Mouse (Mus musculus) common myeloid progenitor, adult 5-6 weeks (primary cell): ENCODE data around the gene Abhd17a. TPM values are rescaled to one million over a fixed set of nuclear protein-coding genes. Genes with fewer than 3 reads are reported as not detected.
A peak's percentile ranks its signal among the peaks of the same experiment; 100 is the strongest.

Experiments
- ATAC-seq: replicated peaks from 2 replicates; pipeline ENCODE4 v1.8.0; 2016; ENCODE audit warnings: low read depth, mild to moderate bottlenecking, moderate TSS enrichment, inconsistent platforms; ENCODE audit not compliant: poor library complexity, severe bottlenecking
- total RNA-seq: library from RNA; stranded (forward); fragments of 200-1000, 187-1606 nt; gene quantifications from 2 replicates; pipeline ENCODE4 v1.2.3, GENCODE M21; 2017

Abhd17a gene
- total RNA-seq, 1 experiment from 2014 or later = 15.3 TPM

DNA sequence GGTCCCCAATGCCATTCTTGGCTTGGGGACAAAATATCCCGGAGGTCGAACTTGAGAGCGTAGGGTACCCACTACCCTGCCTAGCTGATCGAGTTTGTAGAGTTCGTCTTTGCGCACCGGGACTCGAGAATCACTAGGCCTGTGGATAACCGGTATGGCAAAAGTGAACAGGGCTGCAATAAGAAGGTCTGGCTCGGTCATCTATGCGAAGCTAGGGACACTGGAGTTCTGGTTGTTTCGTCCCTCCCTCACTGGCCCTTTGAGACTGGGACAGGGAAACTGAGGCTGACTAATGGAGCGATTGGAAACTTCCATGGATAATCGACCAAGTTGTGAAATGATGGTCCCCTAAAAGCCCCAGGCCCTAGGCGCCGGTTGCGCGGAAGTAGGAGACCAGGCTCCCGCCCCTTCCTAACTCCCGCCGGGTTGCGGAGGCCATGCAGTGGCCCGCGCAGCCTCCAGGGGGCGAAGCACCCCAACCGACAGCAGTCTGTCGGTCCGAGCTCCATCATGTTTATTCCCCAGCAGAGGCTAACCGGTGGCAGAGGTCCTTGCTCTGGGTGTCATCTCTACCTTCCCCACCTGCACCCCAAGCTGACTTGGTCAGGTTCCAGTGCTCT is 11.9 kb downstream of the Abhd17a start:
- ATAC-seq = peak; percentile 61

DNA sequence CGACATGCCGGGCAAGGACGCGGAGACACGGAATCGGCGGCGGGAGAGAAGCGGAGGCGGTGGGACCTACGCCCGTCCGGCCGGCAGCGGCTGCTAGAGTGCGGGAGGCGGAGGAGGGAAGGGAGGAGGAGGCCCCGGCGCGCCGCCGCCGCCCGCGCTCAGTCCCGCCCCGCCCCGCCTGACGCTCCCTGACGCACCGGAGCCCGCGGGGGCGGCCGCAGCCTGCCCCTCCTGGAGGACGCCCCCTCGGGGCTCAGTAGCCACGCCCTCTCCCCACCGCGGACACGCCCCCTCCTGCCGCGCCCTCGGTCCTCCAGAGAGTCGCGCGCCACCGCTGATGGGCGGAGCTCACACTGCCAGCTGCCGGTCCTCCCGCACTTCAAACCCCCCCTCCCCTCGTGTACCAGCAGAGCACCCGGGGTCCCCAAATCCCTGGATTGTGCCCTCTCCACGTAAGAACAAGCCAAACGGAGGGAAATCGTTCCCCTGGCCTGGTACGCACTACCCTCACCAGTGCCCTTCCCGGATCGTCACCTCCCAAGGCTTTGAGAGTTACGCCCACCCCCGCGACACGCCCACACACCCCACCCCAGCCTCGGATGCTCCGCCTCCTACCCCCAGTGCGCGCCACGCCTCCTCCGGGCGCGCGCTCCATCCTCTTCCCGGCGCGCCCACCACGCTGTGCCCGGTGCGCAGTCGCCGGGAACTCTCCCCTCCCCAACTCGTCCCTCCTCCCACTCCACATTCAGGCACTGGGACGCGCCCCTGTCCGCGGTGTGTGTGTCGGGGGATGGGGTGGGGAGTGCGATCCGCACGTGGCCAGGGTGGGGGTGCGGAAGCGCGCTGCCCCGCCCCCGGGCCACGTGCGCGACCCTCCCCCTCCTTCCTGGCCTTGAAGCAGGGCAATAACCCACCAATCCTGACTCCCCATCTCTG is 12.7 kb downstream of the Abhd17a start, which contains the start of gene Klf16:
Gene Klf16, minus strand, starts transcription at position 127 of the 936 bp plus-strand sequence.
- peak; percentile 60 for ATAC-seq

DNA sequence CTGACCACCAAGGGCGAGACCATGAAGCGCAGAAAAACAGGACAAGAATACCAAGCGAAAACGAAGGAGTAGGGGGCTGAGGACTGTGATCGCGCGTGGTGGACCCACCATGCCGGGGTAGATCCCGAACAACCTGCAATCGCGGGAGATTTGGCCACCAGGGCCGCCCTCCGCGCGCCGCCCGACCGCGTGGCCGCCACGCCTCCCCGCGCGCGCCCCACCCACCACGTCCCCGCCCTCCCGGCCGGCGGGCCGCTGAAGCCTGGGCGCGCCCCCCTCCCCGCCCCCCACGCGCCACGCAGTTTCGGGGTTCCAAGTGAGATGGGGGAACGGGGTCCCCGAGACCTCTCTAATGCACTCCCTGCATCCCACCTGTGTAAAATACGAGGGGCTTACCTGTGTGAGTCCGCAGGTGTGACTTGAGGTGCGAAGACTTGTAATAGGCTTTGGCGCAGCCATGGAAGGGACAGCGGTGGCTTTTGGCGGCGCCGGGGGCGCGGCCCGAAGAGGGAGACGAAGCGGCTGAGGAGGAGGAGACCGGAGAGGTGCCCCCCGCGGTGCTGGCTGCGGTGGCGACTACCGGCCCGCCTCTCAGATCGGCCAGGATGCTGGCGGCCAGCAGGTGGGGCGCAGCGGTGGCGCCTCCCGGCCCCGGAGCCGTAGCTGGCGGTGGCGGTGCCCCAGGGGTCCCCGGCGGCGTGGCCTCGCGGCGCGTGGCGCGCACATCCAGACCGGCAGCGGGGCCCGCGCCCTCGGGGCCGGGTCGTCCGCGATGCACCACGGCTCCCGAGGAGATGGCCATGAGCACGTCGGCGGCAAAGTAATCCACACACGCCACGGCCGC is 13.6 kb downstream of the Abhd17a start:
- no peak for ATAC-seq

DNA sequence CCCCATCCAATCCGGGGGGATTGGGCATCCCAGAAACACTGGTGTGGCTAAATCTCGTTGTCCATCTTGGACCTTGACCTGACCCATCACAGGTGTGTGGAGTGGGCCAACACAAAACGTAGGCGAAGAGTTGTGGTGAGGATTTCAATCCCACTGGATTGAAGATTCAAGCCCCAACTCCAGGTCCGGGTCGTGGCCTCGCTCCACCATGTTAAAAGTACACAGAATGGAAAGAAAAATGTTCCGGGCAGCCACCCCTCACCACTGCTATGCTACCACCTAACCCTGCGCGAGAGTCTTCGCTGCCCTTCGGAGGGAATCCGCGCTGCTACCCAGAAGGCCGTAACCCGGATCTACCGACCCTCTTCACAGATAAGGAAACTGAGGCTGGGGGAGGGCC is 14.2 kb downstream of the Abhd17a start:
- no peak for ATAC-seq

DNA sequence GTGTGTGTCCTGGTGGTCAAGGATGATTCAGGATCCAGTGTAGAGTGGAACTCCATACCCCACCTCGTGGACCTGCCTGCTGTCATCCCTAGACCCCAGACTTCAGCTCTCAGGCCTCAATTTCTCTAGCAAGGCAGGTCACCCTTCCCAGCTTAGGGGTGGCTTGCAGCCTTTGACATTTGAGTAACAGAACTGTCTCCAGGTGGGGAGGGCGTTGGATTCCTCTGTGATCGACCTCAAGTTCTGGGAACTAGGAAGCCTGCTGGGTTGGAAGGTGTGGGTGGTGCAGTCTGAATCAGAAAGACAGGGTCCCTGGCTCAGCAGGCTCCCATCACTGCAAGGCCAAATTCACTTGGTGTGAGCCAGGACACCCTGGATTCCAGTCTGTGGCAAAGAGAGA is 15.2 kb downstream of the Abhd17a start:
- no peak for ATAC-seq

DNA sequence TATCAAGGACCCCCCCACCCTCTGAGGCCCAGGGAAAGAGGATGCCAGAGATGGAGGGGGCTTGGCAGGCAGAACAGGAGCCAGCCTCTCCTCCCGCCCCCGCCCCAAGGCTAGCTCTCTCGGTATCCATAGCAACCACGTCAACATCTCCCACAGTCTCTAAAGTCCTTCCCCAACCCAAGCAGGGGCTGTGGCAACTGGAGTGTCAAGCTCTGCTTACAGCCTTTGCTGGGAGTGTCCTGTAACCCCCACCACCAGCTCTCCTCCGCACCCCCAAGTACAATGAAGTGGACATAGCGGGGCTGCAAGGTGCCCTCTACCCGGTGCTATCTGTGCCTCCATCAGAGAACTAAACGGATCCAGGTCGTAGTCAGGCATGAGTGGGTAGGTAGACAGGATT is 16.2 kb downstream of the Abhd17a start:
- no peak for ATAC-seq

DNA sequence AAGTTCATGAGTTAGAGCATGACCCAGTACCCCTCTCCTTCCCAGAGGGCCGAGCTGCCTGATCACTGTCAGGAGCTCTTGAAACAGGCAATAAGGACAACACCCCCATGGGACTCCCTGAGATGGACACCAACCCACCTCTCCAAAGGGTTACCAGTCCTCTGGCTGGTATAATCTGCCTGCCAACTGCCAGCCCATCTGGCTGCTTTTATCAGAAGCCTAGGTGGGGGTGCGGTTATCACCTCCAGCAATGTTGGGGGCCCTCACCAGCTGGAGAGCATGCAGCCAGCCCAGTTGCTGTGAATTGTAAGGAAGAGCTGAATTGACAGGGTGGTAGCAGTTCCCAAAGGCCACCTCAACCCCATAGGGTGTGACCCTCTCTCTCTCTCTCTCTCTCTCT is 17.7 kb downstream of the Abhd17a start:
- ATAC-seq = no peak

DNA sequence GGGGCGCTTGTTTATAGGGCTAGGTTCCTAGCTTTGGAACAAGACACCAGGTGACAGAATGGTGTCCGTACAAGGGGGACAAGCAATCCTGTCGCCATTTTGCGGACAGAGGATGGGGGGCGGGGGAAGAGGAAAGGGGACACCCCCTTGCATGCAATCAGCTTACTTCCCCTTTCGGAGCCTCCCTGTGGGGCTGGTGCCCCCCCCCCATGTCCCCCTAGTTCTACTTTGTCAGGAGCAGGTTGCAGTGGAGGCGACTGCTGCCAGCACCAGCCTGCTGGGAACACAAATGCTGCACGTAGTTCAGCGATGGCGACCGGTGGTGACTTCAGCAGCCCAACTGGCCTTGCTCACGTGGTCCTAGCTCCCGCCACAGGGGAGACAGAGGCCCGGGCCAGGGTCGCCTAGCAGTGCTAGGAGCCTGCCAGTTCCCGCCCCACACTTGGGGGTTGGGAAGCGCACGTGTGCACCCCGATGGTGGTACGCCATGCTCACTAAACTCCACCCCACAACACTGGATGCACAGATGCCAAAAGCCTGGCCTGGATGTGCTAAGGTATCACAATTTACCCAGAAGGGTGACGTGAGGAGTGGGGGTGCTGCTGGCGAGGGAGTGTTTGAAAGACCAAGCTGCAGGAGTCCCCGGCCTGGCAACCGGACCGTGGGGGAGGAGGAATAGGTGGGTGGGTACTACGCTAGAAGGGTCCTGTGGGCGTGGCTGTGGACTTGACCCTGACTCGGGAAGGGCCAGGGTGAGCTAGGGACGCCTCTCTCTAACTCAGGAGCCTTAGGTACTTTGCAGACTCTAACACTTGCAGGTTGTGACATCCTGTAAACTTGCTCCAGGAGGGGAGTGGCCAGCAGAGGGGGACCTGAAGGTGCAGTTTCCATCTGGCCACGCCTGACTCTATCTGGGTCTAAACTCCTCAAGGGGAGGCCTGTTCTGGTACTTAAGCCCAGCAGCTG is 19.0 kb downstream of the Abhd17a start:
- ATAC-seq = peak; percentile 14

DNA sequence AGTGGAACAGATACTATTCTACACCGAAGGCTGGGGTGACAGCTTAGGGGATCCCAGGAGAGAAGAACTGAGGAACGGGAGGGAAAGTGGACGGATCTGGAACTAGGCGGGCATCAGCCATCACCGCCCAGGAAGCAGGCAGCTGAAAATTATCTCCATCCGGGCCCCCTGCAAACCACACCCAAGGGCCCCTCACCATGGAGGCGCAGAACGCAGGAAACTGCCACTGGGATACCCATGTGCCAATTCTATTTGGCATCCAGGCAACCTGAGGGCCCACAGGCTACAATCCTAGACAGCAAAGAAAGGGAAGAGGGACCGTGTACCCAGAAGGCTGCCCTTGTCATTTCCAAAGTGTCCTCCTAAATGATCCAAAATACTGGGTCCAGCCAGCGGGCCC is 19.7 kb downstream of the Abhd17a start:
- ATAC-seq = no peak

DNA sequence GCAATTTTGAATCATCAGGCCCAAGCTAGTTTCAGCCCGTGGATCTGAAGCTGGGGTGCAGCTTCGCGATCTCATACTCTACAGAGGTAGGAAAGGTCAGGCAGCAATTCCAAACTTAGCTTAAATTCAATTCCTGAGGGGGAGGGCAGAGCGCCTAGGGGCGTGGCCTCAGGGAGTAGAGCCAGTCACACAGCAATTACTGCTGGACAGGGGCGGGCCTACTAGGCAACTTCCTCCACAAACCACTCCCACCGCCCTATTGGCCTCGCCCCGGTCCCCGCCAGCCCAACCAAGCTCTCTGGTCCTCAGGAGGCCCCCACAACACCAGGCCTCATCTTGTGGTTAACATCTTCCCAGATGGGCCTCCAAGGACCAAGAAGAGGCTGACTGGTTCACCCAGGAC is 20.5 kb downstream of the Abhd17a start:
- ATAC-seq = peak; percentile 72

DNA sequence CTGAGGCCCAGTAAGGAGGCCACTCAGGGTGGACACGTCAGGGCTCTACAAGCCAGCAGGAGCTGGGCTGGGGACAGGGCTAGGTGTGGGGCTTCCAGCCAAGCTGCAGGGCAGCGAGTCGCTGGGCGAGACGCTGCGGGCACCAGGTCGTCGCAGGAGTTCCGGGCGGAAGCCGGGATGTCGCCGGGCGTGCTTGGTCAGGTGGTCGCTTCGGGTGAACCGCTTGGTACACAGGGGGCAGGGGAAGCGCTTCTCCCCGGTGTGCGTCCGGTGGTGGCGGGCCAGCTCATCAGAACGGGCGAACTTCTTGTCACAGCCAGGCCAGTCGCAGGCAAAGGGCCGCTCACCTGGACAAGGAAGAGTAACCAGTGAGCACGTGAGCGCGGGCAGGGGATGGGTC is 21.3 kb downstream of the Abhd17a start:
- no peak for ATAC-seq

DNA sequence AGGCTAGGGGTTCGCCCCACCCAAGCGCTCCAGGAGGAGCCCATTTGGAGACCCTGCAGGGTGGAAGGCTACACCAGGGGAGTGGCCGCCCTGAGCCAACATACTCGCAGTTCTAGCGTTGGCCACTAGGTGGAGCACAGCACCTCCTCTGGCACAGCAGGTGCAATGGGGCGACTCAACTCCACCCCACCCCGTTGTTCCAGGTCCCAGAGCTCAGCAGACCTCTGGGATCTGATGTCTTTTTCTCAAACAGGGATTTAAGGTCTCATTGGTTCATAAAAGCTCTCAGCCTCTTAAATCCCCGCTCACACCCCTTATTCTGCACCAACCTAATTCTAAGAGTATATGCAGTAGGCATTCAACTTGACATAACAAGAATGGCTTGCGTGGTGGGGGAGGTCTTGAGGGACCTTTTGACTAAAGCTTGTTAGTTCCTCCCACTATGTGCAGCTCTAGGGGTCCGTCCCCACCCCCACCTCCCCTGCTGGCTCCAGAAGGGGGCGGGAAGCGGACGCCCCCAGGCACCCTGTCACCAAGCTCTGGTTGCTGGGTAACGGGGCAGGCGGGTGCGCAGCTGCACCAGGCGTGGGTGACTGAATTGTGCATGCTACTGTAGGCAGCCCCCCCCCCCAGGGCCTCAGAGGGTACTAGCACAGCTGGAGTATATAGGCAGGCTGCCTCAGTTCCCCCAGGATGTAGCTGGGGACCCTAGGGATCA is 23.6 kb downstream of the Abhd17a start:
- ATAC-seq = peak; percentile 42

DNA sequence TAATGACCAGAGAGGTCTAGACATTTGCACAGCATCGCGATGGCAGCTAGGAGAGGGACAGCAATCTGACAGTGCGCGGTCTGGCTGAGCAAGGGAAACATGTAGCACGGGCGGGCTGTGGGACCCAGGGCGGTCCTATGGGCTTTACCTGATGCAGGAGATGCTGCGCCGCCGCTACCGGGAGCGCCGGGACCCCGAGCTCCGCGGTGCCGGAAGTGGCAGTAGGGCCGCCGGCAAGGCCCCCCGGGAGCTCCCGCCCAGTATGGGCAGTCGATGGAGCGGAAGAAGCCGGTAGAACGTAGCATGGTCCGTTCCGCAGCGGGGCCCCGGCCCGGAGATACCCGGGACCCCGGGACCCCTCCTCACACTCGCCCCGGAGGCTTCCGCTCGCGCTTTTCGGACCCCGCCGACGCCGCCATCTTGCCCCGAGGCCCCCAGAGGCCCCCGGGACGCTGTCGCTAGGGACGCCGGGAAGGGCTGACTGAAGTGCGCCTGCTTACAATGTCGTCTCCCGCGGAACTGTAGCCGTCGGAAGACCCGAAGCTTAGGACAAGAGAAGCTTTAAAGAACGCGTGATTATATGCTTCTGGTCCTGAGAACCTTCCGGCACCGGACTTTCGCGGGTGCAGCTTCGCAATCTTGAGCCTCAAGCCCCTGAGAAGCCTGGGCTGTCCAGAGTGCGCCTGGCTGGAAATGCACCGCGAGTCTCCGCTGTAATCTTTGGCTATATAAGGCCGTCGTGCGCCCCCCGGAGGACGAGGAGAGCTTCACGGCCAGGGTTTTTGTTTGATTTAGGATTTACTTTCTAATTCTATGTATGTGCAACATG is 28.8 kb downstream of the Abhd17a start, which contains the start of gene Rexo1:
Gene Rexo1, minus strand, starts transcription at position 445 of the 829 bp plus-strand sequence.
- ATAC-seq = peak; percentile 82

DNA sequence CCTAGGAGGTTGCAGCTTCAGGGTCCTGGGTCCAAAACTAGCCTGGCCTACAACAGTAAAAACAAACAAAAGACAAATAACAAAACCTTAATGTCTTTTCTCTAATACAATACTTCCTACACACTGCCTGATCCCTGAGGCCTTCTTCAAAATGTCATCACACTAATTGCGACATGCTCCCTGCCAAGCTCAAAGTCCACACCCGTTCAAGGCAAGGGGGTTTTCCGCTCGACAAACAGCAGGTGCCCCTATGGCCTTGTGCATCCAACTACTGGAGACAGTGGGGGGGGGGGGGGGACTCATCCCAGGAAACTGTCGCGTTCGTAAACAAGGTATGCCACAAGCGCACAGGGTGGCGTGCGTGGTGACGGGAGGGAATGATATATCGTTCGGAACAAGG is 29.5 kb downstream of the Abhd17a start:
- no peak for ATAC-seq

DNA sequence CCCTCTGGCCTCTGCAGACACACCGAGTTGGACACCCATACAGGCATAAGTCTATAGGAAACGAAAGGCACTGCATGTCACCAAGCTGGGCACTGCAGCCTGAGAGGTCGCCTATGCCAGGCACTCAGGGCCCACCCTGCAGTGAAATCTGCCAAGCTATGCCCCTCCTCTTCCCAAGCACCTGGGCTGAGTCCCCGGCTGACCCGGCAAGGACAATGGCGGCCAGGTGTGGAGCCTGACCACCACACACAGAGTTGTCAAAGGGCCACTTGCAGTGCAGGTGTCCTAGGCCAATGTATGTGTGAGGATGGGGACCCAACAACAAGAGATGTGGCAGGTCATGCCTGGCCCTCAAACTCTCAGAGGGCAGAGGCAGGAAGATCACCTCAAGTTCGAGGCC is 30.7 kb downstream of the Abhd17a start:
- ATAC-seq = no peak

DNA sequence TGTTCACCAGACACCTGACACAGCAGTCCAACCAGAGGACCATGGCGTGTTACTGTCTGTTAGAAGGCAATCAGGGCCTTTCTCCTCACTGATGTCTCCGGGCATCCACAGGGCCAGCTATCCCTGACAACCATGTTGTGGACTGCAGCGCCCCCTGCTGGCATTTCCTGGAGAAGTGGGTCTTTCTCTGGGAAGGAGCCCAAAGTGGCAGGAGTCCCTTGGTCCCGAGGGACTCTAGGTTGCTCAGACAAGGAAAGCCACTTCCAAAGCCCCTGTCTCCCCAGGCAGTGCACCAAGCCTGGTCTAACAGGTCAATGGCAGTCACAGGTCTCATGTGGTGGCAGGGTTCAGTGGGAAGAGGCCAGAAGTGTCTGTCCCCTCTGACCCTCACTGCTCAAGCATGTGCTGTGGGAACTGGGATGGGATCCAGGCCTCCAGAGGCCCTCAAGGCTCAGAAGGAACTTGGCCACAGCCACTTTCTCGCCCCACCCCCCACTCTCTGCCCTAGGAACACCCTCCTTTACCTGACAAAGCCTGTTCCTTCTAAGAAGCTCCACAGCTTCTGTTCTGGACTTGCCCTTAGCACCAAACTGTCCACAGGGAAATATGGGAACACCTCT is 32.7 kb downstream of the Abhd17a start:
- ATAC-seq = 0 out of 2 replicates have a peak, but pooled peaks have one; percentile 30

DNA sequence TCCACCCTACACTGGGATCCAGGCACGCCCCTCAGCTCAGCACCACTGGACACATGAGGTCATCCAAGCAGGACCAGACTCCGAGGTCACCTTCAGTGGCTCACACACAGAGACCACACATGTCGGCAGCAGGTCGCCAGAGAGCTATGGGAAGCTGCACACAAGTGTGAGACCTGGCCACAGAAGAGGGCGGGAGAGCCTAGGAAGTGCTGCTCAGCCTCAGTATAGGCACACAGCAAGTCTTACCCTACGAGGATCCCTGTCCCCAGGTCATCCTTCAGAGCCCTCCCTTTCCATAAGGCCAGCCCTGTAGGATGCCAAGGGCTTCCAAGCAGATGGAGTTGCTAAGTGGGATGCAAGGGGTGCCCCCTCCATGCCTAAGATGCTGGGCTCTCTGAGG is 36.1 kb downstream of the Abhd17a start:
- no peak for ATAC-seq
